ENCODE assay signal across 22 mouse cellular contexts in the genomic region with DNA sequence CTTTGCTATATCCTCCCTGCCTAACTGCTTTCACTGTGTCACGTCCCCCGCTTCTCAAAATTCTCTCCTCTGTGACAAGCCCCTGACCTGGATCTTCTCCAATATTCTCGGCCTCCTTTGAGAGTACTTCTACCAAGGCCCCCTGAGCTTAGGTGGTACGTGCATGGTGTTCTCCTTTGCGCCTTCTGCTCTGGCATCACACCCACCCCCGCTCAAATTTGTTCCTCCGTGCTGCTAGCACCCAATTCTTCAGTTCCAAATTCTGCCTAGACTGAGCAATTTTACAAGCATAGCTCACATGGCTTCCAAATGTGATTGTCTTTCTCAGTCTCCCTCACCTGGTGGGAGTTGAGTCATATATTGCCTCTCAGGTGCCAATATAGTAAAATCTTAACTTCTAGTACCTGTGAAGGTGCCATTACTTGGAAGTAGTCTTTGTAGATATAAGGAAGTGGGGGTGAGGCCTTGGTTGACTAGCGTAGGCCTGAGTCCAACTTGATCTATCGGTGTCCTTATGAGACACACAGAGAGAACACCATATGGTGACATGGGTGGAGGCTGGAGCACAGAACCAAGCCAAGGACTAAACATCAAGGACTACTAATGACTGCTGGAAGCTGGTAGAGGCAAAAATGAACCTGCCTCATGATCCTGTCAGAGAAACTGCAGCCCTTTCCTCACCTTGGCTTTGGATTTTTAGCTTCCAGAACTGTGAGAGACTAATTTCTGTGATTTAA.
DNase-seq lines count a peak whose midpoint lies in the region; TF ChIP-seq lines count a peak whose summit lies in the region.
"Had no signal": no experiment of that assay in that cellular context is flagged by ENCODE, and none has a peak within 500 bp of the region (broad histone marks: within the 10 kb centered on the region; RNA-seq: fewer than 3 reads in every experiment).

No protein-coding gene starts in this region.

- H3K4me1 ChIP-seq in forebrain, embryonic 10.5 days, result no peaks in the 10 kb centered on the region
- H3K4me1 ChIP-seq: embryonic facial prominence, embryonic 13.5 days; forebrain, embryonic 15.5 days; heart, embryonic 12.5 days; lung, embryonic 15.5 days; stomach, embryonic 15.5 days had no signal

- H3K9me3 ChIP-seq in forebrain, embryonic 10.5 days, result no peaks in the 10 kb centered on the region
- H3K9me3 ChIP-seq: embryonic facial prominence, embryonic 13.5 days; forebrain, embryonic 15.5 days; heart, embryonic 12.5 days; lung, embryonic 15.5 days; midbrain, embryonic 10.5 days; stomach, embryonic 15.5 days had no signal

- intact Hi-C loops in left cerebral cortex, postnatal 25 days (cut with DNase I), result loop anchor here (2.0 to 5.0 kb wide), 2 partner anchors 16 to 122 kb away; no protein-coding TSS in a partner anchor

- no peak overlapping the region for H3K4me3 ChIP-seq in layer of hippocampus, adult 2 months
- no peak overlapping the region for H3K4me3 ChIP-seq in forebrain, embryonic 10.5 days
- H3K4me3 ChIP-seq: embryonic facial prominence, embryonic 13.5 days; forebrain, embryonic 15.5 days; heart, embryonic 12.5 days; lung, embryonic 15.5 days; midbrain, embryonic 10.5 days; stomach, embryonic 15.5 days had no signal

- peak overlapping the region; percentile 76 for H3K27ac ChIP-seq in layer of hippocampus, adult 2 months
- no peak overlapping the region for H3K27ac ChIP-seq in forebrain, embryonic 10.5 days
- H3K27ac ChIP-seq: embryonic facial prominence, embryonic 13.5 days; forebrain, embryonic 15.5 days; hindbrain, embryonic 14.5 days; liver, embryonic 14.5 days; lung, embryonic 15.5 days; macrophage; midbrain, embryonic 10.5 days; stomach, embryonic 15.5 days had no signal

- H3K27me3 ChIP-seq in forebrain, embryonic 10.5 days (ENCODE audit: poor library complexity, severe bottlenecking), result peaks cover 90% of the 10 kb centered on the region
- H3K27me3 ChIP-seq: forebrain, embryonic 15.5 days; heart, embryonic 12.5 days; lung, embryonic 15.5 days; stomach, embryonic 15.5 days had no signal

- TF ChIP-seq CTCF in layer of hippocampus, adult 2 months (conservative IDR thresholded peaks at IDR 0.05), result no peak

- 92% methylated on average over 9 of the region's 9 CpGs for WGBS in forebrain, embryonic 10.5 days

- H3K36me3 ChIP-seq in forebrain, embryonic 10.5 days (replicated peaks), result no peaks in the 10 kb centered on the region
- H3K36me3 ChIP-seq: embryonic facial prominence, embryonic 13.5 days; forebrain, embryonic 15.5 days; heart, embryonic 12.5 days; lung, embryonic 15.5 days; midbrain, embryonic 10.5 days; stomach, embryonic 15.5 days had no signal

- peak; percentile 27 to 40 for DNase-seq in layer of hippocampus, adult 2 months (ENCODE audit: low spot score in 2 of 2)
- DNase-seq in layer of hippocampus, postnatal 25 days (ENCODE audit: extremely low spot score in 1 of 2, low spot score in 1 of 2), result no peak
- DNase-seq in cerebellum, adult 18-20 months, result peak; percentile 45 to 57
- peak; percentile 55 to 70 for DNase-seq in frontal cortex, adult 2 months (ENCODE audit: extremely low spot score in 1 of 2, low spot score in 1 of 2)
- DNase-seq in left cerebral cortex, postnatal 25 days (ENCODE audit: low spot score in 2 of 2), result peak; percentile 45 to 89
- DNase-seq in embryo, embryonic 9.5 days (ENCODE audit: extremely low spot score), result no peak
- no peak for DNase-seq in forebrain, embryonic 10.5 days (ENCODE audit: extremely low spot score, low spot score)
- no peak for DNase-seq in adrenal gland, adult 18-20 months (ENCODE audit: low spot score in 2 of 2)
- DNase-seq: adrenal gland, adult 2 months; heart, adult 11 months; heart, postnatal 14 days; kidney, adult 9 months; kidney, postnatal 36 days had no signal

Comparison
In these comparisons a context has a peak if more than half of its experiments do, and no peak if none do; other contexts are left out.
1. DNase-seq: peak in layer of hippocampus, adult 2 months (2 of 2), cerebellum, adult 18-20 months (2 of 2), frontal cortex, adult 2 months (2 of 2) and left cerebral cortex, postnatal 25 days (2 of 2); none in layer of hippocampus, postnatal 25 days (0 of 2), embryo, embryonic 9.5 days (single experiment), forebrain, embryonic 10.5 days (single experiment) and adrenal gland, adult 18-20 months (0 of 2).